Mouse (Mus musculus): Measurements from ENCODE around the gene 1190005I06Rik.

GRCm38 (mm10) chr8:120631441-120632375, 15.7 kb downstream of the 1190005I06Rik start:
- TF ChIP-seq CTCF (IDR thresholded peaks at IDR 0.05) (no peak), EP300 (IDR thresholded peaks at IDR 0.05) (no peak)
